Mouse (Mus musculus) inflammation-experienced regulatory T-cells, adult 6 months (primary cell): ENCODE measurements at regions not wholly inside any gene's neighbourhood (a gene's known extent, or its start where the extent isn't known, plus 50 kb on each side); places are given as distances from the start of the nearest gene placed in this dataset.
"Not testable (repeated sequence)": the region's sequence is repeated elsewhere in the genome, so short reads cannot be mapped to it uniquely, and the experiment has no call there.

ENCODE experiments used
- ATAC-seq: one replicate; pipeline ENCODE4 v1.8.0; 2017

- ATAC-seq = no peak
Measured at GRCm38 (mm10) chr13:107830281-107830680, 214.0 kb upstream of the Smim15 start.

- ATAC-seq = no peak
Measured at GRCm38 (mm10) chr13:107829861-107830260, 214.4 kb upstream of the Smim15 start.

GRCm38 (mm10) chr13:107825636-107826035, 218.6 kb upstream of the Smim15 start:
- ATAC-seq = peak; percentile 90

- no peak for ATAC-seq
Measured at GRCm38 (mm10) chr13:107823342-107823741, 220.9 kb upstream of the Smim15 start.

GRCm38 (mm10) chr13:107822198-107822597, 222.0 kb upstream of the Smim15 start:
- no peak for ATAC-seq

- no peak for ATAC-seq
Measured at GRCm38 (mm10) chr13:107813562-107814161, 230.6 kb upstream of the Smim15 start.

GRCm38 (mm10) chr13:107812014-107812413, 232.2 kb upstream of the Smim15 start:
- ATAC-seq = no peak

- no peak for ATAC-seq
Measured at GRCm38 (mm10) chr13:107810802-107811192, 233.4 kb upstream of the Smim15 start.

- ATAC-seq = no peak
Measured at GRCm38 (mm10) chr13:107810060-107810801, 234.0 kb upstream of the Smim15 start.

GRCm38 (mm10) chr13:107808961-107809360, 235.3 kb upstream of the Smim15 start:
- no peak for ATAC-seq

- ATAC-seq = no peak
Measured at GRCm38 (mm10) chr13:107804418-107804817, 239.8 kb upstream of the Smim15 start.

- no peak for ATAC-seq
Measured at GRCm38 (mm10) chr13:107799199-107799945, 244.9 kb upstream of the Smim15 start.

GRCm38 (mm10) chr13:107798144-107798543, 246.1 kb upstream of the Smim15 start:
- peak; percentile 75 for ATAC-seq

GRCm38 (mm10) chr13:107795516-107795915, 248.7 kb upstream of the Smim15 start:
- ATAC-seq = no peak

GRCm38 (mm10) chr13:107791770-107792169, 252.5 kb upstream of the Smim15 start:
- no peak for ATAC-seq

- ATAC-seq = peak; percentile 55
Measured at GRCm38 (mm10) chr13:107784971-107785370, 259.3 kb upstream of the Smim15 start.

- no peak for ATAC-seq
Measured at GRCm38 (mm10) chr13:107781741-107782140, 262.5 kb upstream of the Smim15 start.

- ATAC-seq = no peak
Measured at GRCm38 (mm10) chr13:107781221-107781620, 263.0 kb upstream of the Smim15 start.

GRCm38 (mm10) chr13:107779591-107779990, 264.7 kb upstream of the Smim15 start:
- peak; percentile 50 for ATAC-seq

- ATAC-seq = not testable (repeated sequence)
Measured at GRCm38 (mm10) chr13:107774499-107774898, 269.7 kb upstream of the Smim15 start.

- ATAC-seq = no peak
Measured at GRCm38 (mm10) chr13:107767262-107767624, 277.0 kb upstream of the Smim15 start.

- ATAC-seq = no peak
Measured at GRCm38 (mm10) chr13:107766397-107767261, 277.6 kb upstream of the Smim15 start.

GRCm38 (mm10) chr13:107763911-107764310, 280.3 kb upstream of the Smim15 start:
- no peak for ATAC-seq
